Mouse (Mus musculus) limb, embryonic 10.5 days (tissue): Measurements from ENCODE around the gene Capn10. TPM values are rescaled to one million over a fixed set of nuclear protein-coding genes. Genes with fewer than 3 reads are reported as not detected.

Experiments
- DNase-seq: peaks from one replicate; pipeline ENCODE4 v3.0.0-alpha.2; 2017; ENCODE audit warnings: low spot score
- H3K27ac ChIP-seq: fragments of 300-500 bp; sonication (generic); 2 replicates; pipeline ENCODE4 v1.5.1; 2016; ENCODE audit warnings: mild to moderate bottlenecking
- H3K27me3 ChIP-seq: fragments of 300-500 bp; sonication (generic); 2 replicates; pipeline ENCODE4 v1.6.1; 2016; ENCODE audit warnings: low read depth, mild to moderate bottlenecking; ENCODE audit not compliant: poor library complexity, severe bottlenecking
- H3K36me3 ChIP-seq: fragments of 300-500 bp; sonication (generic); 2 replicates; pipeline ENCODE4 v1.6.1; 2016; ENCODE audit warnings: mild to moderate bottlenecking, moderate library complexity
- H3K4me1 ChIP-seq: fragments of 300-500 bp; sonication (generic); 2 replicates; pipeline ENCODE4 v1.6.1; 2016
- H3K4me3 ChIP-seq: fragments of 300-500 bp; sonication (generic); 2 replicates; pipeline ENCODE4 v1.5.1; 2016; ENCODE audit warnings: mild to moderate bottlenecking, moderate library complexity
- H3K9me3 ChIP-seq: fragments of 300-500 bp; sonication (generic); replicated peaks from 2 replicates; pipeline ENCODE4 v1.6.1; 2016; ENCODE audit warnings: mild to moderate bottlenecking
- WGBS: fragments of 180-500 bp; shearing (Covaris S2); methylation state at CpG from one replicate; pipeline ENCODE4 v1.1.7; 2016; 5-methylcytosine and 5-hydroxymethylcytosine counted together
- polyA plus RNA-seq: library from polyadenylated mRNA; unstranded; fragments of >200 nt; fragmentation: Nextera tagmentation; extraction: Ambion mirVana; gene quantifications from 2 replicates; pipeline ENCODE4 v1.2.1, GENCODE M21; 2016

Capn10 gene
- polyA plus RNA-seq, 1 experiment from 2014 or later: 42.1 TPM

DNA sequence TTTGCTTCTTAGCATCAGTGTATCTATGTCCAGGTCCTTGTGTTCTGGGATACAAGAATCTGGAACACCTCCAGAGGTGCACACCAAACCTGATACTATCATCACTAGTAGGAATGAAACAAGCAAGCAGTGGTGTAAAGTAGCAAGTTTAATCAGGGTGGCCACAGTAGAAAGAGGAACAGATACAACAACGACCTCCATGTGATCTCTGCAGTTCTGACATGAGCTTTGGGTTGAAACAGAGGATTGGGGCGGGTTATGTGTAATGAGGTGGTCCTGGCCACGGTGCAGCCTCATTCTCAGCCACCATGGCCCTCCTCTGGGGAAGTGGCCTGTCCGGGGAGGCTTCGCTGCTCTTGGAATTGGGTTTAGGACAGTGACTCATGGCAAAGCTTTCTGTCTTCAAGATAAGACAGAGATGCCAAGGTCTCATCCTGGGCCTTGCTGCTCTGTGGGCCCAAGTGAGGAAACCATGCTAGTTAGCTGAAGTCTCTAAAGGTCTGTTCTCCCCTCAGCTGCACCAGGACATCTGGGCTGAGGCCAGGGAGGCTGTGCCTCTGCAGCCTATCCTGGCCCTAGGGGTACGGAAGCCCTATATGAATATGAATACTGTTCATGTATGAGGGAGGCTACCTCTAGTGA, 58.2 kb downstream of the Capn10 start:
- no peaks in the 10 kb centered on the region for H3K9me3 ChIP-seq
- H3K36me3 ChIP-seq: no peaks in the 10 kb centered on the region
- no peak for DNase-seq
- H3K4me1 ChIP-seq: no peaks in the 10 kb centered on the region
- H3K27me3 ChIP-seq: no peaks in the 10 kb centered on the region
- 89% methylated on average over 6 of the region's 6 CpGs for WGBS
- no peak overlapping the region for H3K4me3 ChIP-seq
- no peak overlapping the region for H3K27ac ChIP-seq

DNA sequence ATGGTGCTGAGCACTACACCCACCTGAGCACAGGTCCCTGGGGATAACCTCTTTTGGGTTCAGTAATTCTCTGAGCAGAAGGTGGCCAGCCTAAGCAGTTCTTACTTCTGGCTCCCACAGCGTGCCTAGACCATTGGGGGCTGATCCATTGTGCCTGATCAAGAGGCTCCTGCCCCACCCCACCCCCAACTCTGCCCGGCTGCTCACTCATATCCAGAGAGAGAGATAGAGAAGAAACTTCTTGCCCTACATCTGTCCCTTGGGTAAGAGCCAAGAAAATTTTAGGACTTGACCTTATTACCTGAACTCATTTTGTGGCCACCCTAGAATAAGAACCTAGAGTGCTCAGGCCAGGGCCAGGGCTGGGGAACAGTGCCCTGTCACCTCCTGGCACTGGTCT, 58.7 kb downstream of the Capn10 start:
- no peaks in the 10 kb centered on the region for H3K4me1 ChIP-seq
- 83% methylated on average over 2 of the region's 2 CpGs for WGBS
- H3K27ac ChIP-seq: no peak overlapping the region

More for the DNA sequence above, 58.7 kb downstream of the Capn10 start:
- DNase-seq: no peak
- Histone ChIP-seq H3K9me3 (no peaks in the 10 kb centered on the region), H3K27me3 (no peaks in the 10 kb centered on the region), H3K4me3 (no peak overlapping the region), H3K36me3 (no peaks in the 10 kb centered on the region)

Other genes starting within 250 kb of the Capn10 start
- 82.0 and 87.4 TPM in 2 replicates for gene Gpc1, start 102.7 kb upstream of the Capn10 start, polyA plus RNA-seq
- 0.29 and 0.36 TPM in 2 replicates for gene Ankmy1, start 31.5 kb upstream of the Capn10 start, polyA plus RNA-seq
- gene Dusp28, start 27.4 kb upstream of the Capn10 start, polyA plus RNA-seq: 8.8 TPM in 2 replicates
- gene Rnpepl1, start 23.6 kb upstream of the Capn10 start, polyA plus RNA-seq: 29.6 and 31.8 TPM in 2 replicates
- 0.13 and 0.35 TPM in 2 replicates for gene Gpr35, start 16.5 kb downstream of the Capn10 start, polyA plus RNA-seq
- gene Aqp12, start 72.0 kb downstream of the Capn10 start, polyA plus RNA-seq: not detected in 2 replicates
- gene Kif1a, start 167.6 kb downstream of the Capn10 start, polyA plus RNA-seq: 2.2 and 4.9 TPM in 2 replicates
- gene Agxt, start 200.9 kb downstream of the Capn10 start, polyA plus RNA-seq: 0.11 TPM in 1 of 2 replicates, not detected in the other
- gene 2310007B03Rik, start 226.6 kb downstream of the Capn10 start, polyA plus RNA-seq: 0.74 and 1.4 TPM in 2 replicates
- gene Crocc2, start 234.3 kb downstream of the Capn10 start, polyA plus RNA-seq: 0.33 and 0.34 TPM in 2 replicates